Mouse (Mus musculus): ENCODE measurements at regions not wholly inside any gene's neighbourhood (a gene's known extent, or its start where the extent isn't known, plus 50 kb on each side); places are given as distances from the start of the nearest gene placed in this dataset.
"Not testable (repeated sequence)": the region's sequence is repeated elsewhere in the genome, so short reads cannot be mapped to it uniquely, and the experiment has no call there.

DNA sequence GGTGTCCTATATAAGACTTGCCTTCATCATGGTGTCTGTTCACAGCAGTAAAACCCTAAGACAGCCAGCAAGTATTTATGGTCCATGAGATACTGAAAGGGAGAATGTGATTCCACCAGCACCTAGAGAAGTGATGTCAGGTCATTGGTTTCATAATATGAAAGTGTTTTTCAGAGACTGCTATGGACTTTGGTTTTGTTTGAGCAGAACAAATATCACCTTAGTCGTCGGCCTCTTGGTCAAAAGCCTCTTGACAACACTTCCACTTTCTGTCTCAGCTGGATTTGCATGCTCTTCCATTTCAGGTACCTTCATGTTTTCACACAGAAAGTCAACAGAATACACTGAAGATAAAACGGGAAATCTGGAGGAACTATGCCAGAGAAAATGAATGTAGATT is 56.7 kb upstream of the Lrrc8b start:
- no peaks in the 10 kb centered on the region for H3K4me1 ChIP-seq (ENCODE audit: control insufficient read depth, insufficient read depth, insufficient read length, low read length)
- H3K27ac ChIP-seq (replicated peaks; ENCODE audit: low read depth, low read length): no peak overlapping the region
- H3K4me3 ChIP-seq (ENCODE audit: insufficient read depth, low read depth, low read length): no peak overlapping the region

DNA sequence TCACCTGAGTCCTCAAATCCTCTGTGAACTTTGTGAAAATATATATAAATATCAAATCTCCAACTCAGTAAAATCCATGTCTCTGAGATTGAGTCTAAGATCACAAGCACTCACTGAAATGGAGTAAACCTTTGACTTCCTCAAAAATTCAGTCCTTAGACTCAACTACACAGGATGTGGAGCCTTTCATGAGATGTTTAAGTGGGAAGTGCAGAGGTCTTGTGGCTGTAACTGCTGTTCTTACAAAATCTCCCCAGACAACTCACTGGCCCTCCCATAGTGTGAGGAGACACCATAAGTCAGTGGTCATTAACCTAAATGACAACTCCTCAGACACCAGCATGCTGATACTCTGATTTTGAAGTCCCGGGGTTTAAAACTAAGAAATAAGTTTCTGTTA is 59.2 kb upstream of the Lrrc8b start:
- not testable (repeated sequence) for H3K4me1 ChIP-seq (ENCODE audit: control insufficient read depth, insufficient read depth, insufficient read length, low read length); H3K27ac ChIP-seq (replicated peaks; ENCODE audit: low read depth, low read length); H3K4me3 ChIP-seq (ENCODE audit: insufficient read depth, low read depth, low read length)

DNA sequence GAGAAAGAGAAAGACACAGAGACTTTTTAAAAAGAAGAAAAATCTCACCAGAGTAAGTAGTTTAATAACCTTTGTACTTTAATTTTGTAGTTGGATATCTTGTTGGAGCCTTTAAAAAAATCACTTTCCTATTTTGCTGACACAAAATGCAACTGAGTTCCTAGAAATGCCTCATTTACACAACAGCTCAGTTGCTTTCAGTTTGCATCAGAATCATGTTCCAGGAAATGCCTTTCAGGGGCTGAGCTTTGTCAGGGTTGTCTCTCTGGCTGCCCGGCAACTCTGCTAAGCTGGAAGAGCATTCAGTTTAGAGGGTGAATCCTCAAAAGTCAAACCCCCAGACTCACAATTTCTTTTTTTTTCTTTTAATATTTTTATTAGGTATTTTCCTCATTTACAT is 60.5 kb upstream of the Gbp6 start:
- no peaks in the 10 kb centered on the region for H3K4me1 ChIP-seq (ENCODE audit: control insufficient read depth, insufficient read depth, insufficient read length, low read length)
- no peak overlapping the region for H3K27ac ChIP-seq (replicated peaks; ENCODE audit: low read depth, low read length)
- no peak overlapping the region for H3K4me3 ChIP-seq (ENCODE audit: insufficient read depth, low read depth, low read length)

DNA sequence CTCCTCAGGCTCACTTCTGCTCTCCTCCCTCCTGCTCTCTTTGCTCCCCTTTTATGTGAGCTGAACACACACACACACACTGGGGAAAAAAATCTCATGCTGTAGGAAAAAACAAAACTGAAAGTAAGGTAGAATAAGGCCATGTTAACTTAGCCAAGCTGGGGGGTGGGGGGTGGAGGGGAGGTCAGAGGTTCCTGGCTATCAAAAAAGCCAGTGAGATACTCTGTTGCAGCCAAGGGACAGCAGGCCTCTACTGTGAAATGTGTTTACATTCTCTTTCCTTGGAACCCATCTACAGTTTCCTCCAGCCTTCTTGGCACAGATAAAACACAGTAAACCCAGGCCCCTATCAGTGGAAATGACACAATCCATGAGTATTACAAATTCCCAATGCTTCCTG is 53.0 kb upstream of the Gbp6 start:
- no peak overlapping the region for H3K4me3 ChIP-seq (ENCODE audit: insufficient read depth, low read depth, low read length)
- H3K27ac ChIP-seq (replicated peaks; ENCODE audit: low read depth, low read length): no peak overlapping the region
- H3K4me1 ChIP-seq (ENCODE audit: control insufficient read depth, insufficient read depth, insufficient read length, low read length): no peaks in the 10 kb centered on the region

DNA sequence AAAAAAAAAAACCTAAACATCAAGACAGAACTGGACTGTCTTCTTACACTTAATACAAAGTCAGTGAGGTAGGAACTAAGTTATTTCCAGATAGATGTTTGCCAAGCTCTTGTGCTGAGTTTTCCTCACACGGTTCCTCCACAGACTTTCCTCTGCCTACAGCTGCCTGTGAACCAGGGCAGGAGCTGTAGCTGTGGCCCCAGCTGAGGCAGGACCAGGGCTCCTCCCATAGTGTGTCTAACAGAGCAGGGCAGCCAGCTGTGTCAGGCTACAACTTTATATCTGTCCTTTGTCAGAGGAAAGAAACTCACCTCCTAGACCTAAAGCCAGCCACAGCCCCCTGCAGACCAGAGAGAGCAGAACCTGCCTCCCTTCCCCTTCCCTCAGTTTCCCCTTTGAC is 52.5 kb upstream of the Gbp6 start:
- peak overlapping the region; percentile 17 for H3K27ac ChIP-seq (replicated peaks; ENCODE audit: low read depth, low read length)
- H3K4me1 ChIP-seq (ENCODE audit: control insufficient read depth, insufficient read depth, insufficient read length, low read length); H3K4me3 ChIP-seq (ENCODE audit: insufficient read depth, low read depth, low read length): not testable (repeated sequence)

DNA sequence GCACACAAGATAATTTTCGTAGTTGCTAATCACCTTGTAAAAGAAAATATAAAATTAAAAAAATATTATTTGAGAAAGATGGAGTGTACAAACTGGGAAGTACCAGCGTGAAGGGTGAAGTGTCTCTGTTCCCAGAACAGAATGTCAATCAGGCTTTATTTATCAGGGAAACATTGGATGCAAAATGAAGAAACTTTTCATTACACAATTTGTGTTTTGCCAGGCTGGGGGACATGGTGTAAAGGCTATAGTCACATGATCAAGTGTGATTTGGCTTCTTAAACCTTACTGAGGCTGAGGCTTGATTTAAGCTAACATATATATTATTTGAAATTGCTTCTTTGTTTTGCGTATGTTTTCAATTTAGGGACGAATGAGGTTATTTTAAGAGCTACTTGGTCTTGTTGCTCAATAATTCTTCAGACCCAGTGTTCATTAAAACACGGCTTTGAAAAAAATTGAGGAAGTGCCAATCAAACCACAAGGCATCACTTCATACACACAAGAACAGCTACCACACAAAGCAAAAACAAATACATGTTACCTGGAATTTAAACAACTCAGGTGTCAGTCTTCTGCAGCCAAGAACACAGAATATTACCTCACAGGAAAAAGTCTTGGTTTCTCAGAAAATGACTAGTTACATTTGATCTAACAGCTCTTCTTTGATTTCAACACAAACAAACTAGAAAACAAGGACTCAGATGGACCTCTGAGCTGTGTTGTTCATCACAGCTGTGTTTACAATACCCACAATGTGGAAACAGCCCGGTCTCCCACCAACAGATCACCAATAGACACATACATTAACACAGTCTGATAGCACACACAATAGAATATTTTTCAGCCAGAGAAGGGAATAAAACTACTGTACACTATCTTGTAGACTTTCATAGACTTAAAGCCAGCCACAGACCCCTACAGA is 51.6 kb upstream of the Gbp6 start:
- Histone ChIP-seq H3K4me3 (ENCODE audit: insufficient read depth, low read depth, low read length) (no peak overlapping the region), H3K4me1 (ENCODE audit: control insufficient read depth, insufficient read depth, insufficient read length, low read length) (no peaks in the 10 kb centered on the region), H3K27ac (replicated peaks; ENCODE audit: low read depth, low read length) (no peak overlapping the region)

DNA sequence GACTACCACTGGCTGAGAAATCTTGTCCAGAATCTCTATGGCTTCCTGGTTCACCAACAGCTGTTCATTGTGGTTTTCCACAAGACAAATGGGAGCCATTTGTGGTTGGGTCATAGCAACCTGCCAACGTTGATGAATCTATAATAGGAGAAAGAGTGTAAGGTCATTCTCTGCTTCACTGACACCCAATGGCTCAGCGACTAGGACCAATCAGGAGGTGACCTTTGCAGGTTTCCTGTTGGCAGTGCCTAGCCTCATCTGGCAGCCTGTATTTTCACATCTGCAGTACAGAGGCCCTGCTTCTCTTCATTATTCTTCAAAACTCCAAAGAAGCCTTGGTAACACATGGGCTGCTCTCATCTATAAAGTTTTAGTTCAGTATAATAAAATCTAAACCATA is 50.3 kb upstream of the Gbp6 start:
- H3K27ac ChIP-seq (replicated peaks; ENCODE audit: low read depth, low read length); H3K4me1 ChIP-seq (ENCODE audit: control insufficient read depth, insufficient read depth, insufficient read length, low read length); H3K4me3 ChIP-seq (ENCODE audit: insufficient read depth, low read depth, low read length): not testable (repeated sequence)

Data from brown adipose tissue, adult 24 weeks (tissue).